ENCODE assay signal across 17 mouse cellular contexts in genomic region chr3:116319696-116320095, GRCm38 (mm10).
"Had no signal": no experiment of that assay in that cellular context is flagged by ENCODE, and none has a peak within 500 bp of the region (broad histone marks: within the 10 kb centered on the region; RNA-seq: fewer than 3 reads in every experiment).

No protein-coding gene starts in this region.

- DNase-seq: left cerebral cortex, postnatal 4 days; liver; liver, embryonic 13.5 days; liver, postnatal 0 days; lung, adult 18-20 months; lung, adult 2 months; lung, embryonic 14.5 days; lung, postnatal 10 days; lung, postnatal 14 days; lung, postnatal 36 days; lung, postnatal 4 days; midbrain, embryonic 14.5 days had no signal

- ATAC-seq: liver, embryonic 12.5 days; liver, postnatal 0 days; lung, postnatal 0 days; midbrain, embryonic 13.5 days; midbrain, embryonic 15.5 days; midbrain, embryonic 16.5 days had no signal
